Mouse (Mus musculus): ENCODE data around the gene Fxyd1.

Fxyd1 gene

GRCm38 (mm10) chr7:31077885-31078445, 21.0 kb upstream of the Fxyd1 start:
- DNase-seq: peak in 1 of 2 experiments; percentile 18

GRCm38 (mm10) chr7:31077470-31077869, 20.5 kb upstream of the Fxyd1 start:
- DNase-seq: no peak

- no peak for DNase-seq
These were observed 19.5 kb upstream of the Fxyd1 start, which contains the start of gene Fxyd3 for GRCm38 (mm10) chr7:31076492-31076891. Gene Fxyd3, minus strand, starts transcription at chr7:31076704.

- DNase-seq: no peak
These were observed 17.7 kb upstream of the Fxyd1 start for GRCm38 (mm10) chr7:31074713-31075069.

GRCm38 (mm10) chr7:31074061-31074712, 17.2 kb upstream of the Fxyd1 start:
- DNase-seq: no peak

GRCm38 (mm10) chr7:31073546-31073945, 16.5 kb upstream of the Fxyd1 start:
- DNase-seq: no peak

- no peak for DNase-seq
These were observed 15.3 kb upstream of the Fxyd1 start for GRCm38 (mm10) chr7:31072326-31072725.

GRCm38 (mm10) chr7:31070324-31070723, 13.3 kb upstream of the Fxyd1 start:
- DNase-seq: no peak

- no peak for DNase-seq
These were observed 12.5 kb upstream of the Fxyd1 start for GRCm38 (mm10) chr7:31069491-31069890.

GRCm38 (mm10) chr7:31067836-31068235, 10.8 kb upstream of the Fxyd1 start:
- no peak for DNase-seq

- DNase-seq: no peak
These were observed 6.1 kb upstream of the Fxyd1 start for GRCm38 (mm10) chr7:31063074-31063560.

- DNase-seq: no peak
These were observed 3.6 kb upstream of the Fxyd1 start for GRCm38 (mm10) chr7:31060621-31061010.

- DNase-seq: no peak
These were observed 3.1 kb upstream of the Fxyd1 start for GRCm38 (mm10) chr7:31059919-31060620.

GRCm38 (mm10) chr7:31059108-31059507, 2.1 kb upstream of the Fxyd1 start, which contains the start of gene Lgi4:
Gene Lgi4, plus strand, starts transcription at chr7:31059342.
- DNase-seq: peak; percentile 69 to 74

- no peak for DNase-seq
These were observed 1.2 kb upstream of the Fxyd1 start for GRCm38 (mm10) chr7:31058211-31058610.

- DNase-seq: no peak
These were observed 731 bp upstream of the Fxyd1 start for GRCm38 (mm10) chr7:31057730-31058129.

GRCm38 (mm10) chr7:31056448-31056847, 551 bp downstream of the Fxyd1 start:
- DNase-seq: no peak

GRCm38 (mm10) chr7:31055883-31056282, 1.1 kb downstream of the Fxyd1 start:
- DNase-seq: no peak

GRCm38 (mm10) chr7:31055354-31055824, 1.6 kb downstream of the Fxyd1 start:
- no peak for DNase-seq

- no peak for DNase-seq
These were observed 2.2 kb downstream of the Fxyd1 start for GRCm38 (mm10) chr7:31054661-31055320.

- DNase-seq: no peak
These were observed 3.0 kb downstream of the Fxyd1 start for GRCm38 (mm10) chr7:31053882-31054447.

GRCm38 (mm10) chr7:31052636-31053434, 4.2 kb downstream of the Fxyd1 start:
- peak in 1 of 2 experiments; percentile 29 for DNase-seq
